Mouse (Mus musculus) lung, embryonic 16.5 days (tissue): ENCODE results near the gene Fbxo46. TPM values are rescaled to one million over a fixed set of nuclear protein-coding genes. Genes with fewer than 3 reads are reported as not detected.

Experiments used
- ATAC-seq: fragments of 200-750 bp; cut with Nextera tagmentation; 2 replicates; pipeline ENCODE4 v1.8.0; 2017; ENCODE audit warnings: low read depth, mild to moderate bottlenecking, moderate library complexity
- H3K27ac ChIP-seq: fragments of 300-500 bp; sonication (generic); 2 replicates; pipeline ENCODE4 v1.5.1; 2014; ENCODE audit warnings: mild to moderate bottlenecking, control low read depth, low read length
- H3K27me3 ChIP-seq: fragments of 300-500 bp; sonication (generic); 2 replicates; pipeline ENCODE4 v1.6.1; 2014; ENCODE audit warnings: low read depth, low read length, mixed read lengths; ENCODE audit not compliant: control insufficient read depth, insufficient read depth
- H3K36me3 ChIP-seq: fragments of 300-500 bp; sonication (generic); 2 replicates; pipeline ENCODE4 v1.6.1; 2014; ENCODE audit warnings: low read length; ENCODE audit not compliant: control insufficient read depth, insufficient read depth
- H3K4me1 ChIP-seq: fragments of 300-500 bp; sonication (generic); replicated peaks from 2 replicates; pipeline ENCODE4 v1.6.1; 2014; ENCODE audit warnings: low read length, mixed read lengths; ENCODE audit not compliant: control insufficient read depth, insufficient read depth
- H3K4me2 ChIP-seq: fragments of 300-500 bp; sonication (generic); 2 replicates; pipeline ENCODE4 v1.6.1; 2014; ENCODE audit warnings: low read depth, low read length, control low read depth
- H3K4me3 ChIP-seq: fragments of 300-500 bp; sonication (generic); 2 replicates; pipeline ENCODE4 v1.5.1; 2014; ENCODE audit warnings: mild to moderate bottlenecking, low read length, control low read depth
- H3K9ac ChIP-seq: fragments of 300-500 bp; sonication (generic); 2 replicates; pipeline ENCODE4 v1.6.1; 2014; ENCODE audit warnings: low read length, control low read depth
- H3K9me3 ChIP-seq: fragments of 300-500 bp; sonication (generic); 2 replicates; pipeline ENCODE4 v1.6.1; 2016; ENCODE audit warnings: low read length; ENCODE audit not compliant: control insufficient read depth
- whole genome bisulfite sequencing: fragments of 180-500 bp; shearing (Covaris S2); extraction: QIAGEN DNeasy Blood & Tissue Kit; methylation state at CpG from one replicate; pipeline ENCODE4 v1.1.7; 2014; 5-methylcytosine and 5-hydroxymethylcytosine counted together
- polyA plus RNA-seq: library from polyadenylated mRNA; unstranded; fragments of >200 nt; fragmentation: Nextera tagmentation; extraction: Ambion mirVana; gene quantifications from 2 replicates; pipeline ENCODE4 v1.2.1, GENCODE M21; 2015

Fbxo46 gene
- polyA plus RNA-seq, 1 experiment from 2014 or later: 16.3 TPM

- Histone ChIP-seq H3K27me3 (no peaks in the 10 kb centered on the region), H3K4me1 (peaks cover 14% of the 10 kb centered on the region), H3K4me2 (peak within 1 kb of the TSS; percentile 84), H3K4me3 (peak within 1 kb of the TSS; percentile 33), H3K27ac (no peak within 1 kb of the TSS), H3K36me3 (no peaks in the 10 kb centered on the region), H3K9ac (no peak within 1 kb of the TSS), H3K9me3 (peaks cover 11% of the 10 kb centered on the region)
- WGBS: 20% methylated on average over 63 of the region's 64 CpGs
- ATAC-seq: peak; percentile 24; the same call in 1 of the 2 replicates
Measured at GRCm38 (mm10) chr7:19118028-19118771, 1.5 kb upstream of the Fbxo46 start, which contains the start of gene Gm4969. TSS of gene Gm4969 (minus strand) at chr7:19118368.

- peak overlapping the region; percentile 84; the same call in 1 of the 2 replicates for H3K4me2 ChIP-seq
- peak; percentile 22; the same call in 1 of the 2 replicates for ATAC-seq
- peaks cover 11% of the 10 kb centered on the region for H3K9me3 ChIP-seq
- no peak overlapping the region for H3K9ac ChIP-seq
- 93% methylated on average over 8 of the region's 8 CpGs for WGBS
- no peaks in the 10 kb centered on the region for H3K27me3 ChIP-seq
- peaks cover 14% of the 10 kb centered on the region for H3K4me1 ChIP-seq
- no peak overlapping the region for H3K27ac ChIP-seq
- no peaks in the 10 kb centered on the region for H3K36me3 ChIP-seq
- no peak overlapping the region; the same call in 1 of the 2 replicates for H3K4me3 ChIP-seq
Measured at GRCm38 (mm10) chr7:19119083-19119482, 576 bp upstream of the Fbxo46 start.

GRCm38 (mm10) chr7:19121686-19122085 lies 2.0 kb downstream of the Fbxo46 start:
- H3K9ac ChIP-seq: no peak overlapping the region
- WGBS: 87% methylated on average over 4 of the region's 4 CpGs
- H3K27me3 ChIP-seq: no peaks in the 10 kb centered on the region

GRCm38 (mm10) chr7:19124713-19125112 lies 5.1 kb downstream of the Fbxo46 start:
- Histone ChIP-seq H3K4me1 (peaks cover 8% of the 10 kb centered on the region), H3K4me3 (no peak overlapping the region), H3K36me3 (no peaks in the 10 kb centered on the region), H3K9ac (no peak overlapping the region), H3K9me3 (no peaks in the 10 kb centered on the region), H3K27ac (no peak overlapping the region), H3K27me3 (no peaks in the 10 kb centered on the region), H3K4me2 (no peak overlapping the region)
- WGBS: 81% methylated on average over 6 of the region's 6 CpGs
- ATAC-seq: no peak

More at GRCm38 (mm10) chr7:19121686-19122085, 2.0 kb downstream of the Fbxo46 start:
- no peak for ATAC-seq
- H3K36me3 ChIP-seq: no peaks in the 10 kb centered on the region
- no peak overlapping the region for H3K4me2 ChIP-seq
- no peak overlapping the region for H3K4me3 ChIP-seq
- H3K9me3 ChIP-seq: peaks cover 11% of the 10 kb centered on the region
- H3K27ac ChIP-seq: no peak overlapping the region
- peaks cover 14% of the 10 kb centered on the region for H3K4me1 ChIP-seq

GRCm38 (mm10) chr7:19127744-19128143 lies 8.1 kb downstream of the Fbxo46 start:
- no peak for ATAC-seq
- no peaks in the 10 kb centered on the region for H3K9me3 ChIP-seq
- peaks cover 10% of the 10 kb centered on the region for H3K4me1 ChIP-seq
- no peak overlapping the region for H3K4me2 ChIP-seq
- H3K9ac ChIP-seq: no peak overlapping the region
- no peak overlapping the region for H3K4me3 ChIP-seq
- 79% methylated on average over 5 of the region's 5 CpGs for WGBS
- no peak overlapping the region for H3K27ac ChIP-seq
- H3K36me3 ChIP-seq: no peaks in the 10 kb centered on the region
- no peaks in the 10 kb centered on the region for H3K27me3 ChIP-seq

- ATAC-seq: no peak
- 87% methylated on average over 5 of the region's 5 CpGs for WGBS
- H3K36me3 ChIP-seq: no peaks in the 10 kb centered on the region
Measured at GRCm38 (mm10) chr7:19129396-19129795, 9.7 kb downstream of the Fbxo46 start.

GRCm38 (mm10) chr7:19130657-19131056 lies 11.0 kb downstream of the Fbxo46 start:
- peaks cover 10% of the 10 kb centered on the region for H3K4me1 ChIP-seq
- H3K9ac ChIP-seq: peak overlapping the region; percentile 60
- peak overlapping the region; percentile 57 for H3K4me3 ChIP-seq
- no peak for ATAC-seq
- no peaks in the 10 kb centered on the region for H3K9me3 ChIP-seq
- peak overlapping the region; percentile 84 for H3K27ac ChIP-seq
- H3K4me2 ChIP-seq: peak overlapping the region; percentile 59
- H3K36me3 ChIP-seq: peaks cover 4% of the 10 kb centered on the region; the same call in 1 of the 2 replicates
- 27% methylated on average over 4 of the region's 4 CpGs for WGBS
- H3K27me3 ChIP-seq: no peaks in the 10 kb centered on the region

More at GRCm38 (mm10) chr7:19129396-19129795, 9.7 kb downstream of the Fbxo46 start:
- H3K9me3 ChIP-seq: no peaks in the 10 kb centered on the region
- H3K27ac ChIP-seq: no peak overlapping the region
- H3K27me3 ChIP-seq: no peaks in the 10 kb centered on the region
- peaks cover 10% of the 10 kb centered on the region for H3K4me1 ChIP-seq
- H3K4me3 ChIP-seq: no peak overlapping the region
- no peak overlapping the region for H3K4me2 ChIP-seq
- H3K9ac ChIP-seq: no peak overlapping the region

GRCm38 (mm10) chr7:19131324-19131848 lies 11.7 kb downstream of the Fbxo46 start:
- no peaks in the 10 kb centered on the region for H3K9me3 ChIP-seq
- H3K4me2 ChIP-seq: peak overlapping the region; percentile 84
- peaks cover 11% of the 10 kb centered on the region; the same call in 1 of the 2 replicates for H3K36me3 ChIP-seq
- 0% methylated on average over 39 of the region's 39 CpGs for WGBS
- H3K4me3 ChIP-seq: peak overlapping the region; percentile 57
- peak overlapping the region; percentile 67 for H3K9ac ChIP-seq
- peak; percentile 100 for ATAC-seq
- peak overlapping the region; percentile 84 for H3K27ac ChIP-seq
- H3K4me1 ChIP-seq: peaks cover 10% of the 10 kb centered on the region
- no peaks in the 10 kb centered on the region for H3K27me3 ChIP-seq

- Histone ChIP-seq H3K4me3 (no peak overlapping the region), H3K27ac (no peak overlapping the region), H3K9me3 (no peaks in the 10 kb centered on the region), H3K36me3 (peaks cover 27% of the 10 kb centered on the region), H3K27me3 (no peaks in the 10 kb centered on the region), H3K4me2 (no peak overlapping the region), H3K9ac (no peak overlapping the region), H3K4me1 (peaks cover 5% of the 10 kb centered on the region)
- 93% methylated on average over 13 of the region's 13 CpGs for WGBS
- no peak for ATAC-seq
Measured at GRCm38 (mm10) chr7:19136168-19136567, 16.5 kb downstream of the Fbxo46 start.
